Mouse (Mus musculus) cerebellum, postnatal 4 days (tissue): ENCODE measurements around the gene Slc38a4.

Source experiments
- DNase-seq, 2 experiments: peaks; one replicate each; pipeline ENCODE4 v3.0.0; 2022; ENCODE audit warnings: low spot score in 2 of 2, mixed read lengths in 1 of 2

Gene Slc38a4

GRCm38 (mm10) chr15:97055794-97056193, at the start of gene Slc38a4:
Gene Slc38a4, minus strand, starts transcription at chr15:97055956.
- DNase-seq = peak in 1 of 2 experiments; percentile 6

GRCm38 (mm10) chr15:97104889-97105391, 49.2 kb upstream of the Slc38a4 start:
- DNase-seq = no peak

- DNase-seq = no peak
Measured at GRCm38 (mm10) chr15:97104048-97104447, 48.3 kb upstream of the Slc38a4 start.

GRCm38 (mm10) chr15:97102811-97103210, 47.1 kb upstream of the Slc38a4 start:
- no peak for DNase-seq

- DNase-seq = no peak
Measured at GRCm38 (mm10) chr15:97102181-97102580, 46.4 kb upstream of the Slc38a4 start.

- no peak for DNase-seq
Measured at GRCm38 (mm10) chr15:97099101-97099500, 43.3 kb upstream of the Slc38a4 start.

GRCm38 (mm10) chr15:97097548-97097947, 41.8 kb upstream of the Slc38a4 start:
- DNase-seq = no peak

- peak in 1 of 2 experiments; percentile 14 for DNase-seq
Measured at GRCm38 (mm10) chr15:97089526-97089925, 33.8 kb upstream of the Slc38a4 start.

GRCm38 (mm10) chr15:97085833-97086232, 30.1 kb upstream of the Slc38a4 start:
- DNase-seq = no peak

- no peak for DNase-seq
Measured at GRCm38 (mm10) chr15:97077665-97078064, 21.9 kb upstream of the Slc38a4 start.

GRCm38 (mm10) chr15:97076092-97076491, 20.3 kb upstream of the Slc38a4 start:
- no peak for DNase-seq

- DNase-seq = no peak
Measured at GRCm38 (mm10) chr15:97075240-97075639, 19.5 kb upstream of the Slc38a4 start.

- DNase-seq = no peak
Measured at GRCm38 (mm10) chr15:97072859-97073826, 17.4 kb upstream of the Slc38a4 start.

- DNase-seq = no peak
Measured at GRCm38 (mm10) chr15:97067340-97068136, 11.8 kb upstream of the Slc38a4 start.

- DNase-seq = no peak
Measured at GRCm38 (mm10) chr15:97066937-97067336, 11.2 kb upstream of the Slc38a4 start.

GRCm38 (mm10) chr15:97063211-97063610, 7.5 kb upstream of the Slc38a4 start:
- DNase-seq = no peak

GRCm38 (mm10) chr15:97060973-97061372, 5.2 kb upstream of the Slc38a4 start:
- DNase-seq = no peak

GRCm38 (mm10) chr15:97060571-97060970, 4.8 kb upstream of the Slc38a4 start:
- DNase-seq = no peak

GRCm38 (mm10) chr15:97060102-97060501, 4.3 kb upstream of the Slc38a4 start:
- no peak for DNase-seq

GRCm38 (mm10) chr15:97059071-97060041, 3.6 kb upstream of the Slc38a4 start:
- DNase-seq = no peak
